ENCODE assay signal across 24 mouse cellular contexts in genomic region chr5:73372601-73373000, GRCm38 (mm10). TPM values are rescaled to one million over a fixed set of nuclear protein-coding genes. Genes with fewer than 3 reads are reported as not detected.
"Had no signal": no experiment of that assay in that cellular context is flagged by ENCODE, and none has a peak within 500 bp of the region (broad histone marks: within the 10 kb centered on the region; RNA-seq: fewer than 3 reads in every experiment).

No protein-coding gene starts in this region.

- H3K4me2 ChIP-seq: kidney, embryonic 15.5 days; limb, embryonic 13.5 days; liver, embryonic 12.5 days; liver, embryonic 15.5 days; lung, embryonic 15.5 days; midbrain, embryonic 13.5 days; neural tube, embryonic 13.5 days had no signal

- H3K4me3 ChIP-seq: kidney, embryonic 15.5 days; limb, embryonic 10.5 days; limb, embryonic 13.5 days; liver, embryonic 12.5 days; liver, embryonic 15.5 days; lung, embryonic 15.5 days; megakaryocyte, embryonic 14.5 days; midbrain, embryonic 10.5 days; midbrain, embryonic 13.5 days; myocyte; neural tube, embryonic 13.5 days had no signal

- H3K9ac ChIP-seq: kidney, embryonic 15.5 days; limb, embryonic 13.5 days; liver, embryonic 12.5 days; liver, embryonic 15.5 days; lung, embryonic 15.5 days; midbrain, embryonic 13.5 days; neural tube, embryonic 13.5 days had no signal

- ATAC-seq: intestine, postnatal 0 days; liver, embryonic 12.5 days; midbrain, embryonic 13.5 days; midbrain, embryonic 16.5 days had no signal

- H3K4me1 ChIP-seq: limb, embryonic 10.5 days; limb, embryonic 13.5 days; liver, embryonic 12.5 days; neural tube, embryonic 13.5 days had no signal

- H3K27me3 ChIP-seq: kidney, embryonic 15.5 days; limb, embryonic 13.5 days; lung, embryonic 15.5 days; neural tube, embryonic 13.5 days had no signal

- DNase-seq: kidney, adult 8-10 months; kidney, postnatal 10 days; kidney, postnatal 36 days; layer of hippocampus, postnatal 36 days; liver; lung, adult 18-20 months; lung, postnatal 10 days; lung, postnatal 36 days; thymus, adult 18-20 months; thymus, postnatal 36 days had no signal

- H3K27ac ChIP-seq: limb, embryonic 10.5 days; limb, embryonic 13.5 days; liver, embryonic 12.5 days; liver, embryonic 15.5 days; lung, embryonic 15.5 days; midbrain, embryonic 10.5 days; midbrain, embryonic 13.5 days; neural tube, embryonic 13.5 days had no signal

- H3K9me3 ChIP-seq: kidney, embryonic 15.5 days; limb, embryonic 10.5 days; limb, embryonic 13.5 days; liver, embryonic 12.5 days; liver, embryonic 15.5 days; lung, embryonic 15.5 days; midbrain, embryonic 10.5 days; midbrain, embryonic 13.5 days; neural tube, embryonic 13.5 days had no signal

- H3K36me3 ChIP-seq: kidney, embryonic 15.5 days; limb, embryonic 10.5 days; limb, embryonic 13.5 days; liver, embryonic 12.5 days; liver, embryonic 15.5 days; lung, embryonic 15.5 days; midbrain, embryonic 10.5 days; midbrain, embryonic 13.5 days; neural tube, embryonic 13.5 days had no signal

RNA-seq across cellular contexts. Expression of gene Cwh43, which starts 33.3 kb away (rescaled TPM):
- polyA plus RNA-seq: limb, embryonic 10.5 days; limb, embryonic 13.5 days; liver, embryonic 12.5 days; liver, embryonic 15.5 days; lung, embryonic 15.5 days; midbrain, embryonic 10.5 days; midbrain, embryonic 13.5 days; spleen, adult 2 months had no signal
